Mouse (Mus musculus): ENCODE results near the gene Zdhhc23. TPM values are rescaled to one million over a fixed set of nuclear protein-coding genes. Genes with fewer than 3 reads are reported as not detected.

Gene Zdhhc23
- total RNA-seq, 2 experiments from 2014 or later, result 47.1 to 47.3 TPM

Small RNA genes within 50 kb of the gene (microRNA-seq; reads per million reads assigned to microRNA genes)
- gene Mir3470b, result 0 reads per million in 2 experiments

Other genes with a start within 250 kb of the Zdhhc23 start
- under 1 TPM; 0.32 to 0.35 TPM for gene Drd3, start 225.8 kb downstream of the Zdhhc23 start, total RNA-seq (2021)
- gene Ccdc191, start 90.0 kb downstream of the Zdhhc23 start, total RNA-seq (2021), result 1 to 10 TPM; 3.5 TPM
- 10 to 100 TPM; 36.2 to 38.3 TPM for gene Qtrt2, start 53.0 kb downstream of the Zdhhc23 start, total RNA-seq (2021)
- gene Gramd1c, start 83.6 kb upstream of the Zdhhc23 start, total RNA-seq (2021), result 1 to 10 TPM; 3.5 to 3.9 TPM
- 100 to 1,000 TPM; 559 to 583 TPM for gene Atp6v1a, start 159.9 kb upstream of the Zdhhc23 start, total RNA-seq (2021)
- 10 to 100 TPM; 64.5 to 68.8 TPM for gene Naa50, start 160.0 kb upstream of the Zdhhc23 start, total RNA-seq (2021)
- gene Usf3, start 193.5 kb upstream of the Zdhhc23 start, total RNA-seq (2021), result 10 to 100 TPM; 36.5 to 46.7 TPM